Mouse (Mus musculus) limb, embryonic 13.5 days (tissue): ENCODE data around the gene Gm20479. TPM values are rescaled to one million over a fixed set of nuclear protein-coding genes. Genes with fewer than 3 reads are reported as not detected.

Experiments used
- ATAC-seq: fragments of 200-750 bp; cut with Nextera tagmentation; 2 replicates; pipeline ENCODE4 v1.8.0; 2017; ENCODE audit warnings: low read depth, moderate number of reproducible peaks, moderate TSS enrichment; ENCODE audit not compliant: low FRiP score
- H3K27ac ChIP-seq: fragments of 300-500 bp; sonication (generic); 2 replicates; pipeline ENCODE4 v1.5.1; 2015; ENCODE audit warnings: inconsistent platforms, mild to moderate bottlenecking, moderate library complexity
- H3K27me3 ChIP-seq: fragments of 300-500 bp; sonication (generic); 2 replicates; pipeline ENCODE4 v1.6.1; 2015; ENCODE audit warnings: mild to moderate bottlenecking, inconsistent platforms
- H3K36me3 ChIP-seq: fragments of 300-500 bp; sonication (generic); 2 replicates; pipeline ENCODE4 v1.6.1; 2015; ENCODE audit warnings: inconsistent platforms, mild to moderate bottlenecking, moderate library complexity
- H3K4me1 ChIP-seq: fragments of 300-500 bp; sonication (generic); 2 replicates; pipeline ENCODE4 v1.6.1; 2015; ENCODE audit warnings: inconsistent platforms
- H3K4me2 ChIP-seq: fragments of 300-500 bp; sonication (generic); replicated peaks from 2 replicates; pipeline ENCODE4 v1.6.1; 2015; ENCODE audit warnings: inconsistent platforms, mild to moderate bottlenecking, moderate library complexity
- H3K4me3 ChIP-seq: fragments of 300-500 bp; sonication (generic); 2 replicates; pipeline ENCODE4 v1.5.1; 2015; ENCODE audit warnings: moderate library complexity, mild to moderate bottlenecking, inconsistent platforms
- H3K9ac ChIP-seq: fragments of 300-500 bp; sonication (generic); 2 replicates; pipeline ENCODE4 v1.6.1; 2015; ENCODE audit warnings: mild to moderate bottlenecking, inconsistent platforms
- H3K9me3 ChIP-seq: fragments of 300-500 bp; sonication (generic); 2 replicates; pipeline ENCODE4 v1.6.1; 2016; ENCODE audit warnings: inconsistent platforms
- WGBS: fragments of 180-500 bp; shearing (Covaris S2); methylation state at CpG from one replicate; pipeline ENCODE4 v1.1.7; 2015; 5-methylcytosine and 5-hydroxymethylcytosine counted together
- polyA plus RNA-seq: library from polyadenylated mRNA; unstranded; fragments of >200 nt; fragmentation: Nextera tagmentation; extraction: Ambion mirVana; gene quantifications from 2 replicates; pipeline ENCODE4 v1.2.1, GENCODE M21; 2015

The Gm20479 gene
- polyA plus RNA-seq, 1 experiment from 2014 or later = not detected

- Histone ChIP-seq H3K4me2 (no peak overlapping the region), H3K27me3 (peaks cover 55% of the 10 kb centered on the region), H3K9me3 (no peaks in the 10 kb centered on the region), H3K4me3 (no peak overlapping the region), H3K27ac (no peak overlapping the region), H3K36me3 (peaks cover 22% of the 10 kb centered on the region), H3K9ac (no peak overlapping the region), H3K4me1 (peaks cover 13% of the 10 kb centered on the region)
- no peak for ATAC-seq
- 21% methylated on average over 13 of the region's 13 CpGs for WGBS
Observed at GRCm38 (mm10) chr7:27322291-27322690, 34.9 kb downstream of the Gm20479 start.

GRCm38 (mm10) chr7:27319411-27319810 is 37.8 kb downstream of the Gm20479 start:
- no peak for ATAC-seq
- 91% methylated on average over 22 of the region's 22 CpGs for WGBS
- Histone ChIP-seq H3K4me2 (no peak overlapping the region), H3K4me3 (no peak overlapping the region), H3K4me1 (no peaks in the 10 kb centered on the region), H3K36me3 (peaks cover 23% of the 10 kb centered on the region), H3K9me3 (peaks cover under 1% of the 10 kb centered on the region; the same call in 1 of the 2 replicates), H3K9ac (no peak overlapping the region), H3K27me3 (peaks cover 26% of the 10 kb centered on the region), H3K27ac (no peak overlapping the region)

- Histone ChIP-seq H3K9me3 (peaks cover 11% of the 10 kb centered on the region), H3K9ac (no peak overlapping the region), H3K4me1 (no peaks in the 10 kb centered on the region), H3K36me3 (peaks cover 22% of the 10 kb centered on the region), H3K27me3 (peaks cover 11% of the 10 kb centered on the region), H3K4me2 (no peak overlapping the region), H3K4me3 (no peak overlapping the region), H3K27ac (no peak overlapping the region)
- 37% methylated on average over 7 of the region's 7 CpGs for WGBS
- ATAC-seq = peak; percentile 66
Observed at GRCm38 (mm10) chr7:27315958-27316357, 41.3 kb downstream of the Gm20479 start.

- Histone ChIP-seq H3K4me1 (peaks cover 6% of the 10 kb centered on the region; the same call in 1 of the 2 replicates), H3K27me3 (peaks cover 25% of the 10 kb centered on the region), H3K9ac (no peak overlapping the region), H3K4me3 (no peak overlapping the region), H3K27ac (no peak overlapping the region), H3K4me2 (no peak overlapping the region), H3K9me3 (peaks cover 11% of the 10 kb centered on the region), H3K36me3 (peaks cover 20% of the 10 kb centered on the region)
- no peak for ATAC-seq
- WGBS = 87% methylated on average over 3 of the region's 3 CpGs
Observed at GRCm38 (mm10) chr7:27314393-27314792, 42.8 kb downstream of the Gm20479 start.

GRCm38 (mm10) chr7:27311651-27312284 is 45.5 kb downstream of the Gm20479 start:
- H3K4me1 ChIP-seq = peaks cover 15% of the 10 kb centered on the region
- H3K27me3 ChIP-seq = peaks cover 28% of the 10 kb centered on the region
- no peak overlapping the region for H3K4me2 ChIP-seq
- 88% methylated on average over 12 of the region's 12 CpGs for WGBS
- no peak overlapping the region for H3K9ac ChIP-seq
- no peak overlapping the region for H3K27ac ChIP-seq
- ATAC-seq = no peak
- H3K4me3 ChIP-seq = no peak overlapping the region
- H3K9me3 ChIP-seq = peaks cover 11% of the 10 kb centered on the region
- H3K36me3 ChIP-seq = peaks cover 16% of the 10 kb centered on the region

GRCm38 (mm10) chr7:27310996-27311535 is 46.2 kb downstream of the Gm20479 start:
- Histone ChIP-seq H3K9me3 (peaks cover 11% of the 10 kb centered on the region), H3K4me2 (no peak overlapping the region), H3K4me1 (peaks cover 15% of the 10 kb centered on the region), H3K27ac (no peak overlapping the region), H3K4me3 (no peak overlapping the region), H3K9ac (no peak overlapping the region), H3K36me3 (peaks cover 20% of the 10 kb centered on the region), H3K27me3 (peaks cover 28% of the 10 kb centered on the region)
- WGBS = 36% methylated on average over 8 of the region's 8 CpGs
- no peak for ATAC-seq

- Histone ChIP-seq H3K27me3 (peaks cover 31% of the 10 kb centered on the region), H3K36me3 (peaks cover 20% of the 10 kb centered on the region), H3K9me3 (peaks cover 11% of the 10 kb centered on the region), H3K4me3 (peak overlapping the region; percentile 13; the same call in 1 of the 2 replicates), H3K27ac (no peak overlapping the region), H3K9ac (no peak overlapping the region), H3K4me1 (peaks cover 15% of the 10 kb centered on the region), H3K4me2 (peak overlapping the region; percentile 50)
- 6% methylated on average over 17 of the region's 17 CpGs for WGBS
- no peak for ATAC-seq
Observed at GRCm38 (mm10) chr7:27310306-27310705, 46.9 kb downstream of the Gm20479 start.

- no peak overlapping the region for H3K27ac ChIP-seq
- WGBS = 34% methylated on average over 3 of the region's 3 CpGs
- no peak overlapping the region for H3K9ac ChIP-seq
- H3K4me3 ChIP-seq = no peak overlapping the region
- peaks cover 11% of the 10 kb centered on the region for H3K9me3 ChIP-seq
- peaks cover 36% of the 10 kb centered on the region for H3K27me3 ChIP-seq
- peaks cover 15% of the 10 kb centered on the region for H3K4me1 ChIP-seq
- peaks cover 20% of the 10 kb centered on the region for H3K36me3 ChIP-seq
- no peak overlapping the region for H3K4me2 ChIP-seq
- no peak for ATAC-seq
Observed at GRCm38 (mm10) chr7:27309832-27310231, 47.4 kb downstream of the Gm20479 start.

GRCm38 (mm10) chr7:27308821-27309549 is 48.2 kb downstream of the Gm20479 start:
- Histone ChIP-seq H3K9ac (no peak overlapping the region), H3K4me3 (peak overlapping the region; percentile 37), H3K27ac (no peak overlapping the region), H3K4me2 (peak overlapping the region; percentile 64), H3K27me3 (peaks cover 37% of the 10 kb centered on the region), H3K9me3 (peaks cover 6% of the 10 kb centered on the region; the same call in 1 of the 2 replicates), H3K4me1 (peaks cover 15% of the 10 kb centered on the region), H3K36me3 (peaks cover 15% of the 10 kb centered on the region)
- 7% methylated on average over 28 of the region's 28 CpGs for WGBS
- ATAC-seq = peak; percentile 45

GRCm38 (mm10) chr7:27307551-27307950 is 49.7 kb downstream of the Gm20479 start:
- Histone ChIP-seq H3K9ac (no peak overlapping the region), H3K36me3 (0 out of 2 replicates have a peak, but pooled peaks cover 4% of the 10 kb centered on the region), H3K27ac (no peak overlapping the region), H3K4me1 (peaks cover 15% of the 10 kb centered on the region), H3K9me3 (no peaks in the 10 kb centered on the region), H3K4me3 (no peak overlapping the region), H3K4me2 (no peak overlapping the region), H3K27me3 (peaks cover 37% of the 10 kb centered on the region)
- no peak for ATAC-seq
- 68% methylated on average over 9 of the region's 9 CpGs for WGBS

GRCm38 (mm10) chr7:27306161-27307160 is 50.8 kb downstream of the Gm20479 start:
- 0 out of 2 replicates have a peak, but pooled peaks cover 4% of the 10 kb centered on the region for H3K36me3 ChIP-seq
- H3K27me3 ChIP-seq = peaks cover 31% of the 10 kb centered on the region
- H3K4me3 ChIP-seq = no peak overlapping the region
- H3K9me3 ChIP-seq = no peaks in the 10 kb centered on the region
- H3K4me1 ChIP-seq = peaks cover 15% of the 10 kb centered on the region
- H3K9ac ChIP-seq = no peak overlapping the region
- ATAC-seq = no peak
- H3K4me2 ChIP-seq = no peak overlapping the region
- WGBS = 77% methylated on average over 24 of the region's 24 CpGs
- no peak overlapping the region for H3K27ac ChIP-seq
